Mouse (Mus musculus) thymus, adult 2 months (tissue): ENCODE results near the gene Pkhd1. TPM values are rescaled to one million over a fixed set of nuclear protein-coding genes. Genes with fewer than 3 reads are reported as not detected.

ENCODE experiments used
- DNase-seq: peaks from one replicate; pipeline ENCODE4 v3.0.0; 2021
- H3K27ac ChIP-seq: fragments of 200-500 bp; 2 replicates; pipeline ENCODE4 v1.5.1; 2012; ENCODE audit warnings: low read length, control low read depth; ENCODE audit not compliant: control insufficient read depth, insufficient read depth
- H3K27me3 ChIP-seq: fragments of 200-500 bp; 2 replicates; pipeline ENCODE4 v1.6.1; 2012; ENCODE audit warnings: mild to moderate bottlenecking, low read length, moderate library complexity, mixed read lengths; ENCODE audit not compliant: control insufficient read depth, insufficient read depth
- H3K36me3 ChIP-seq: fragments of 200-500 bp; 2 replicates; pipeline ENCODE4 v1.6.1; 2012; ENCODE audit warnings: mild to moderate bottlenecking, low read length, moderate library complexity; ENCODE audit not compliant: control insufficient read depth, insufficient read depth
- H3K4me1 ChIP-seq: fragments of 200-500 bp; replicated peaks from 2 replicates; pipeline ENCODE4 v1.6.1; 2012; ENCODE audit warnings: low read length; ENCODE audit not compliant: control insufficient read depth, insufficient read depth
- H3K4me3 ChIP-seq: fragments of 200-500 bp; 2 replicates; pipeline ENCODE4 v1.5.1; 2012; ENCODE audit warnings: mild to moderate bottlenecking, low read length, control low read depth, moderate library complexity; ENCODE audit not compliant: control insufficient read depth, insufficient read depth
- CTCF ChIP-seq: fragments of 200-500 bp; IDR thresholded peaks from 2 replicates; pipeline ENCODE4 v1.5.1; 2012; ENCODE audit warnings: mild to moderate bottlenecking, control low read depth, low read length, moderate library complexity, borderline replicate concordance; ENCODE audit not compliant: control insufficient read depth, poor library complexity, insufficient read depth; ENCODE audit errors: extremely low read depth
- POLR2A ChIP-seq: fragments of 200-500 bp; IDR thresholded peaks from 2 replicates; pipeline ENCODE4 v1.6.1; 2012; ENCODE audit warnings: mild to moderate bottlenecking, low read length, control low read depth, moderate library complexity; ENCODE audit not compliant: control insufficient read depth, poor library complexity, insufficient read depth; ENCODE audit errors: extremely low read depth
- WGBS: fragments of 180-500 bp; shearing (Covaris S2); methylation state at CpG from one replicate; pipeline ENCODE4 v1.1.7; 2018; 5-methylcytosine and 5-hydroxymethylcytosine counted together
- polyA plus RNA-seq: library from polyadenylated mRNA; depleted of rRNA; stranded (reverse); fragments of >200 nt; gene quantifications from 2 replicates; pipeline ENCODE4 v1.2.3, GENCODE M21; 2012

The Pkhd1 gene
- polyA plus RNA-seq, 1 experiment: 0.03 TPM

- 76% methylated on average over 3 of the region's 3 CpGs for WGBS
- H3K27me3 ChIP-seq: no peaks in the 10 kb centered on the region
- DNase-seq: no peak
- TF ChIP-seq POLR2A (no peak), CTCF (no peak)
- no peak overlapping the region for H3K4me3 ChIP-seq
- H3K27ac ChIP-seq: no peak overlapping the region
- H3K4me1 ChIP-seq: no peaks in the 10 kb centered on the region
- no peaks in the 10 kb centered on the region for H3K36me3 ChIP-seq
These were observed 481.7 kb downstream of the Pkhd1 start for GRCm38 (mm10) chr1:20136205-20136604.

- no peak for DNase-seq
- Histone ChIP-seq H3K27me3 (no peaks in the 10 kb centered on the region), H3K4me3 (no peak overlapping the region), H3K36me3 (no peaks in the 10 kb centered on the region), H3K27ac (no peak overlapping the region), H3K4me1 (no peaks in the 10 kb centered on the region)
- WGBS: 57% methylated on average over 4 of the region's 4 CpGs
- no peak for TF ChIP-seq CTCF
- no peak for TF ChIP-seq POLR2A
These were observed 482.7 kb downstream of the Pkhd1 start for GRCm38 (mm10) chr1:20135065-20135618.

GRCm38 (mm10) chr1:20133636-20134035, 484.2 kb downstream of the Pkhd1 start:
- H3K4me1 ChIP-seq: no peaks in the 10 kb centered on the region
- H3K27ac ChIP-seq: no peak overlapping the region
- H3K4me3 ChIP-seq: no peak overlapping the region
- WGBS: 93% methylated on average over 4 of the region's 4 CpGs
- no peak for TF ChIP-seq POLR2A
- no peak for TF ChIP-seq CTCF
- no peaks in the 10 kb centered on the region for H3K36me3 ChIP-seq
- no peaks in the 10 kb centered on the region for H3K27me3 ChIP-seq
- DNase-seq: no peak

- Histone ChIP-seq H3K4me1 (no peaks in the 10 kb centered on the region), H3K27ac (no peak overlapping the region), H3K36me3 (no peaks in the 10 kb centered on the region), H3K27me3 (no peaks in the 10 kb centered on the region), H3K4me3 (no peak overlapping the region)
- TF ChIP-seq POLR2A (no peak), CTCF (no peak)
- no peak for DNase-seq
- 87% methylated on average over 6 of the region's 6 CpGs for WGBS
These were observed 485.9 kb downstream of the Pkhd1 start for GRCm38 (mm10) chr1:20131786-20132596.

GRCm38 (mm10) chr1:20117331-20117730, 500.5 kb downstream of the Pkhd1 start:
- DNase-seq: no peak
- Histone ChIP-seq H3K4me1 (no peaks in the 10 kb centered on the region), H3K36me3 (no peaks in the 10 kb centered on the region), H3K4me3 (no peak overlapping the region), H3K27me3 (no peaks in the 10 kb centered on the region), H3K27ac (no peak overlapping the region)
- no peak for TF ChIP-seq POLR2A
- TF ChIP-seq CTCF: no peak
- 83% methylated on average over 1 of the region's 1 CpGs for WGBS

GRCm38 (mm10) chr1:20069733-20070132, 548.1 kb downstream of the Pkhd1 start:
- Histone ChIP-seq H3K36me3 (no peaks in the 10 kb centered on the region), H3K4me3 (no peak overlapping the region), H3K27me3 (no peaks in the 10 kb centered on the region), H3K4me1 (no peaks in the 10 kb centered on the region), H3K27ac (no peak overlapping the region)
- whole genome bisulfite sequencing: 86% methylated on average over 3 of the region's 3 CpGs
- TF ChIP-seq POLR2A: no peak
- TF ChIP-seq CTCF: no peak
- DNase-seq: no peak

GRCm38 (mm10) chr1:20058245-20058644, 559.6 kb downstream of the Pkhd1 start:
- 80% methylated on average over 3 of the region's 3 CpGs for WGBS
- H3K4me1 ChIP-seq: no peaks in the 10 kb centered on the region
- no peaks in the 10 kb centered on the region for H3K27me3 ChIP-seq
- no peak overlapping the region for H3K4me3 ChIP-seq
- no peak overlapping the region for H3K27ac ChIP-seq
- H3K36me3 ChIP-seq: no peaks in the 10 kb centered on the region
- TF ChIP-seq CTCF: no peak
- TF ChIP-seq POLR2A: no peak
- DNase-seq: no peak
